Mouse (Mus musculus): ENCODE measurements around the gene Olfr95. TPM values are rescaled to one million over a fixed set of nuclear protein-coding genes. Genes with fewer than 3 reads are reported as not detected.
"Not testable (repeated sequence)": the region's sequence is repeated elsewhere in the genome, so short reads cannot be mapped to it uniquely, and the experiment has no call there.

The Olfr95 gene
- polyA plus RNA-seq (2014; fragmentation: Nextera tagmentation; extraction: Ambion mirVana), result not detected in 2 replicates

GRCm38 (mm10) chr17:37213018-37213417 lies at the start of gene Olfr95:
Gene Olfr95 (minus strand): TSS chr17:37213118.
- Histone ChIP-seq H3K36me3 (ENCODE audit: control insufficient read depth, insufficient read depth, low read length) (no peaks in the 10 kb centered on the region), H3K27me3 (ENCODE audit: control insufficient read depth, insufficient read depth, low read length) (peaks cover 13% of the 10 kb centered on the region), H3K4me1 (ENCODE audit: control insufficient read depth in 2 of 2, insufficient read depth in 2 of 2, low read length in 2 of 2) (no peaks in the 10 kb centered on the region), H3K9me3 (ENCODE audit: control insufficient read depth, low read length) (peaks cover 6% of the 10 kb centered on the region; the same call in 1 of the 2 replicates), H3K4me2 (ENCODE audit: low read length) (no peak within 1 kb of the TSS), H3K4me3 (ENCODE audit: control insufficient read depth in 1 of 2, insufficient read depth in 1 of 2, low read depth in 1 of 2, low read length in 2 of 2) (no peak within 1 kb of the TSS), H3K27ac (replicated peaks in 1 of 2; ENCODE audit: control insufficient read depth in 1 of 2, insufficient read depth in 1 of 2, low read depth in 2 of 2, low read length in 2 of 2) (no peak within 1 kb of the TSS), H3K9ac (ENCODE audit: low read length) (no peak within 1 kb of the TSS)
- no peak for ATAC-seq (ENCODE audit: insufficient number of reproducible peaks, insufficient read depth, low FRiP score, low read depth)
- 63% methylated on average over 3 of the region's 3 CpGs for whole genome bisulfite sequencing

GRCm38 (mm10) chr17:37250544-37250943 lies 37.6 kb upstream of the Olfr95 start:
- WGBS, result 4% methylated on average over 1 of the region's 1 CpGs
- H3K4me2 ChIP-seq (ENCODE audit: low read length), result no peak overlapping the region
- no peaks in the 10 kb centered on the region for H3K27me3 ChIP-seq (ENCODE audit: control insufficient read depth, insufficient read depth, low read length)
- H3K9me3 ChIP-seq (ENCODE audit: control insufficient read depth, low read length), result no peaks in the 10 kb centered on the region
- no peak overlapping the region for H3K4me3 ChIP-seq (ENCODE audit: control insufficient read depth in 1 of 2, insufficient read depth in 1 of 2, low read depth in 1 of 2, low read length in 2 of 2)
- H3K27ac ChIP-seq (replicated peaks in 1 of 2; ENCODE audit: control insufficient read depth in 1 of 2, insufficient read depth in 1 of 2, low read depth in 2 of 2, low read length in 2 of 2), result no peak overlapping the region
- ATAC-seq (ENCODE audit: insufficient number of reproducible peaks, insufficient read depth, low FRiP score, low read depth), result no peak
- no peaks in the 10 kb centered on the region for H3K36me3 ChIP-seq (ENCODE audit: control insufficient read depth, insufficient read depth, low read length)
- no peak overlapping the region for H3K9ac ChIP-seq (ENCODE audit: low read length)
- H3K4me1 ChIP-seq (ENCODE audit: control insufficient read depth in 2 of 2, insufficient read depth in 2 of 2, low read length in 2 of 2), result no peaks in the 10 kb centered on the region

DNA sequence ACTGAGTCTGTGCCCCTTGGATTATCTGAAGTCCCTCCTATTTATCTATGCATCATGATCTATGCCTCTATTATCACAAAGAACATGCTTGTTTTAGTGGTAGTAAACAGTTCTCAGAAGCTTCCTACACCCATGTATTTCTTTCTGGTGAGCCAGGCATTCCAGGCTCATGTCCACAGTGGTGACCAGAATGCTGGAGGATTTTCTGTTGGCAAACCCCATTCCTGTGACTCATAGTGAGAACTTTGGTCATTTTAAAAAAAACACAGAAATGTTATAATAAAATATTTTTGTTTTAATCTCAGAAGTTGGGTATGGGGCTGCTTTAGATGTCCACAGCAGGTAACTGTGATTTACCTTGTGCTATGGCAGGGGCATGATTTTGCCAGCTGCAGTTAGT lies 36.5 kb upstream of the Olfr95 start:
- no peak overlapping the region for H3K4me3 ChIP-seq (ENCODE audit: control insufficient read depth in 1 of 2, insufficient read depth in 1 of 2, low read depth in 1 of 2, low read length in 2 of 2)
- no peaks in the 10 kb centered on the region for H3K27me3 ChIP-seq (ENCODE audit: control insufficient read depth, insufficient read depth, low read length)
- H3K4me1 ChIP-seq (ENCODE audit: control insufficient read depth in 2 of 2, insufficient read depth in 2 of 2, low read length in 2 of 2), result no peaks in the 10 kb centered on the region
- no peaks in the 10 kb centered on the region for H3K9me3 ChIP-seq (ENCODE audit: control insufficient read depth, low read length)
- no peak overlapping the region for H3K4me2 ChIP-seq (ENCODE audit: low read length)
- H3K9ac ChIP-seq (ENCODE audit: low read length), result no peak overlapping the region
- H3K36me3 ChIP-seq (ENCODE audit: control insufficient read depth, insufficient read depth, low read length), result no peaks in the 10 kb centered on the region
- H3K27ac ChIP-seq (replicated peaks in 1 of 2; ENCODE audit: control insufficient read depth in 1 of 2, insufficient read depth in 1 of 2, low read depth in 2 of 2, low read length in 2 of 2), result no peak overlapping the region
- ATAC-seq (ENCODE audit: insufficient number of reproducible peaks, insufficient read depth, low FRiP score, low read depth), result no peak

DNA sequence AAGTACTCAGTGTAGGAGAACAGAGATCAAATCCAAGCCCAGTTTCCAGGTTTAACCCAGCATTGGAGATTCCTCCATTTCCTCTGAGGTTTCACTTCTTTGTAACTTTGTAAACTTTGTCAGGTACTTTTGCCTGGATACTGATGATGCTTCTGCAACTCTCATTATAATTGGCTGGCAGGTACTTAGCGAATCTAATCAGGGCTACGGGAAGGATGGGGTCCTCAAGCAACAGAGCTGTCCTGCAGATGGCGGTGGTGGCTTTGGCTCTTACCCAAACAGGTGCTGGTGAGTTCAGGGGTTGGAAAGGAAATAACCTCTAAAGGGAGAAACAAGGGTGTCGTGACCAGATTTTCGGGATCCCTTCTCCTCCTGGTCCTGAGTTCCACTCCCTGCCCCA lies 33.8 kb upstream of the Olfr95 start:
- WGBS, result 32% methylated on average over 5 of the region's 5 CpGs
- H3K4me3 ChIP-seq (ENCODE audit: control insufficient read depth in 1 of 2, insufficient read depth in 1 of 2, low read depth in 1 of 2, low read length in 2 of 2), result no peak overlapping the region

DNA sequence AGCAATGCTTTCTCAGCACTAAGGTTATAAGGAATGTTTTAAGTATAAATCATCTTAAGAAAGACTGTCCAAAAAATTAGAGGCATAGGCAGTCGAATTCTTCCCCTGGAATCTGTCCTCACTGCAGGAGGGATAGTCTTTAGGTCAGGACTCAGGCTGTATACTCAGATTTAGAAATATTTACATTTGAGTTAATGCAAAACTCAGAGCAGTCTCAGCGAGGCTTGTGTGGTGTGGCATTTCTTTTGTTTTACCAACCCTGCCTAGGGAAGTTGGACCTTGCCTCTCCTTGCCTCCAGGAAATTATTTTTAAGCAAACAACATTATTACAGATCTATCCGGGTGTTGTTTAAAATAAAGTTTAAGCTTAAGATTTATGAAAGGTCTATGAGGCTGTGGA lies 29.3 kb upstream of the Olfr95 start:
- WGBS, result 56% methylated on average over 3 of the region's 3 CpGs
- no peaks in the 10 kb centered on the region for H3K4me1 ChIP-seq (ENCODE audit: control insufficient read depth in 2 of 2, insufficient read depth in 2 of 2, low read length in 2 of 2)
- no peak for ATAC-seq (ENCODE audit: insufficient number of reproducible peaks, insufficient read depth, low FRiP score, low read depth)
- no peak overlapping the region for H3K4me3 ChIP-seq (ENCODE audit: control insufficient read depth in 1 of 2, insufficient read depth in 1 of 2, low read depth in 1 of 2, low read length in 2 of 2)
- no peaks in the 10 kb centered on the region for H3K36me3 ChIP-seq (ENCODE audit: control insufficient read depth, insufficient read depth, low read length)
- H3K27ac ChIP-seq (replicated peaks in 1 of 2; ENCODE audit: control insufficient read depth in 1 of 2, insufficient read depth in 1 of 2, low read depth in 2 of 2, low read length in 2 of 2), result no peak overlapping the region
- no peak overlapping the region for H3K9ac ChIP-seq (ENCODE audit: low read length)
- no peak overlapping the region for H3K4me2 ChIP-seq (ENCODE audit: low read length)
- H3K27me3 ChIP-seq (ENCODE audit: control insufficient read depth, insufficient read depth, low read length), result no peaks in the 10 kb centered on the region
- 0 out of 2 replicates have a peak, but pooled peaks cover 5% of the 10 kb centered on the region for H3K9me3 ChIP-seq (ENCODE audit: control insufficient read depth, low read length)

More for the DNA sequence above, 33.8 kb upstream of the Olfr95 start:
- H3K4me2 ChIP-seq (ENCODE audit: low read length), result no peak overlapping the region
- H3K27ac ChIP-seq (replicated peaks in 1 of 2; ENCODE audit: control insufficient read depth in 1 of 2, insufficient read depth in 1 of 2, low read depth in 2 of 2, low read length in 2 of 2), result no peak overlapping the region
- H3K36me3 ChIP-seq (ENCODE audit: control insufficient read depth, insufficient read depth, low read length), result no peaks in the 10 kb centered on the region
- H3K4me1 ChIP-seq (ENCODE audit: control insufficient read depth in 2 of 2, insufficient read depth in 2 of 2, low read length in 2 of 2), result no peaks in the 10 kb centered on the region
- no peaks in the 10 kb centered on the region for H3K9me3 ChIP-seq (ENCODE audit: control insufficient read depth, low read length)
- no peak for ATAC-seq (ENCODE audit: insufficient number of reproducible peaks, insufficient read depth, low FRiP score, low read depth)
- H3K27me3 ChIP-seq (ENCODE audit: control insufficient read depth, insufficient read depth, low read length), result no peaks in the 10 kb centered on the region
- H3K9ac ChIP-seq (ENCODE audit: low read length), result no peak overlapping the region

GRCm38 (mm10) chr17:37237230-37237629 lies 24.3 kb upstream of the Olfr95 start, which contains the start of gene Olfr97:
Gene Olfr97 (minus strand): TSS chr17:37237330.
- WGBS, result 77% methylated on average over 2 of the region's 2 CpGs
- not testable (repeated sequence) for H3K27ac ChIP-seq (replicated peaks in 1 of 2; ENCODE audit: control insufficient read depth in 1 of 2, insufficient read depth in 1 of 2, low read depth in 2 of 2, low read length in 2 of 2); H3K4me2 ChIP-seq (ENCODE audit: low read length); H3K4me1 ChIP-seq (ENCODE audit: control insufficient read depth in 2 of 2, insufficient read depth in 2 of 2, low read length in 2 of 2); H3K9me3 ChIP-seq (ENCODE audit: control insufficient read depth, low read length); H3K4me3 ChIP-seq (ENCODE audit: control insufficient read depth in 1 of 2, insufficient read depth in 1 of 2, low read depth in 1 of 2, low read length in 2 of 2); H3K36me3 ChIP-seq (ENCODE audit: control insufficient read depth, insufficient read depth, low read length); H3K9ac ChIP-seq (ENCODE audit: low read length); H3K27me3 ChIP-seq (ENCODE audit: control insufficient read depth, insufficient read depth, low read length); ATAC-seq (ENCODE audit: insufficient number of reproducible peaks, insufficient read depth, low FRiP score, low read depth)

DNA sequence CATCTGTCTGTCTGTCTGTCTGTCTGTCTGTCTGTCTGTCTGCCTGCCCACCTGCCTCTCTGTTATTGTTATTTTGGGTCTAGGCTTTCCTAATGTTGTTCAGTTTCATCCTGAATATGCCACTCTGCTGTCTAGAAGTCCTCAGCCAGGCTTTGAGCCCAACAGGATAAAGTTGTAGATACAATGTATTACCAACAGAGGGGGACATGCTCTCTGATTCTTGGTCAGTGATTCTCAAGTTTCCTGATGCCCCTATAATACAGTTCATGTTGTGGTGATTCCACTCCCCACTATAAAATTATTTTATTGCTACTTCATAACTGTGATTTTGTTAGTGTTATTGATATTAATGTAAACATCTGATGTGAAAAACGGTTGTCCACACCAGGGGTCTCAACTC lies 9.0 kb upstream of the Olfr95 start:
- ATAC-seq (ENCODE audit: insufficient number of reproducible peaks, insufficient read depth, low FRiP score, low read depth), result no peak
- 15% methylated on average over 1 of the region's 1 CpGs for WGBS

DNA sequence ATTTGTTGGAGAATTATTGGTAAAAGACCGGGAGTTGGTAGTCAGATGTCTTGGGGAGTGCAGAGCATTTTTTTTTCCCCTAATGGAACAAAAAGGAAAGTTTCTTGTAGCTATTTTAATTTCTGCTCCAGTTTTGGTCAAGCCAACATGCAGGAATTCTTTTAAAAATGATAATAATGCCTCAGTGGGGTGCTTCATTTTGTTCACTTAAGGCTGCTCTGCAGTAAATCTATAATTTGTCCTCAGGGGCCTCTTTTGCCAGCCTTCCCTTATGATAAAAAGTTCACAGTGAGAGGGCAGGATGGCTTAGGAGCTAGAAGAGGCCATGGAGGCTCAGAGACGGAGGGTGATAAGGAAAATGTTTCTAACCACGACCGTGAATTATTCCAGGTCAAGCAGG lies 6.9 kb upstream of the Olfr95 start, which contains the start of gene Olfr96:
Gene Olfr96 (plus strand): TSS at position 301 of the 400 bp plus-strand sequence.
- H3K4me3 ChIP-seq (ENCODE audit: control insufficient read depth in 1 of 2, insufficient read depth in 1 of 2, low read depth in 1 of 2, low read length in 2 of 2), result no peak within 1 kb of the TSS
- no peaks in the 10 kb centered on the region for H3K36me3 ChIP-seq (ENCODE audit: control insufficient read depth, insufficient read depth, low read length)
- no peaks in the 10 kb centered on the region for H3K4me1 ChIP-seq (ENCODE audit: control insufficient read depth in 2 of 2, insufficient read depth in 2 of 2, low read length in 2 of 2)
- 48% methylated on average over 4 of the region's 4 CpGs for WGBS
- no peaks in the 10 kb centered on the region for H3K27me3 ChIP-seq (ENCODE audit: control insufficient read depth, insufficient read depth, low read length)
- peaks cover 6% of the 10 kb centered on the region; the same call in 1 of the 2 replicates for H3K9me3 ChIP-seq (ENCODE audit: control insufficient read depth, low read length)
- no peak within 1 kb of the TSS for H3K9ac ChIP-seq (ENCODE audit: low read length)
- no peak for ATAC-seq (ENCODE audit: insufficient number of reproducible peaks, insufficient read depth, low FRiP score, low read depth)
- no peak within 1 kb of the TSS for H3K27ac ChIP-seq (replicated peaks in 1 of 2; ENCODE audit: control insufficient read depth in 1 of 2, insufficient read depth in 1 of 2, low read depth in 2 of 2, low read length in 2 of 2)
- H3K4me2 ChIP-seq (ENCODE audit: low read length), result no peak within 1 kb of the TSS

More for the DNA sequence above, 9.0 kb upstream of the Olfr95 start:
- H3K4me3 ChIP-seq (ENCODE audit: control insufficient read depth in 1 of 2, insufficient read depth in 1 of 2, low read depth in 1 of 2, low read length in 2 of 2), result no peak overlapping the region
- H3K27ac ChIP-seq (replicated peaks in 1 of 2; ENCODE audit: control insufficient read depth in 1 of 2, insufficient read depth in 1 of 2, low read depth in 2 of 2, low read length in 2 of 2), result no peak overlapping the region
- H3K36me3 ChIP-seq (ENCODE audit: control insufficient read depth, insufficient read depth, low read length), result no peaks in the 10 kb centered on the region
- no peak overlapping the region for H3K4me2 ChIP-seq (ENCODE audit: low read length)
- H3K27me3 ChIP-seq (ENCODE audit: control insufficient read depth, insufficient read depth, low read length), result no peaks in the 10 kb centered on the region
- no peaks in the 10 kb centered on the region for H3K4me1 ChIP-seq (ENCODE audit: control insufficient read depth in 2 of 2, insufficient read depth in 2 of 2, low read length in 2 of 2)
- no peak overlapping the region for H3K9ac ChIP-seq (ENCODE audit: low read length)
- peaks cover 6% of the 10 kb centered on the region; the same call in 1 of the 2 replicates for H3K9me3 ChIP-seq (ENCODE audit: control insufficient read depth, low read length)

All from heart, embryonic 14.5 days (tissue).